Mouse (Mus musculus) CH12.LX (cell line): Measurements from ENCODE around the gene Iqsec3. TPM values are rescaled to one million over a fixed set of nuclear protein-coding genes. Genes with fewer than 3 reads are reported as not detected.

Experiments used
- DNase-seq: peaks from one replicate; pipeline ENCODE4 v3.0.0-alpha.2; 2013; ENCODE audit errors: extremely low read depth
- H3K27ac ChIP-seq: 2 replicates; pipeline ENCODE4 v1.5.1; 2012; ENCODE audit warnings: low read depth, mild to moderate bottlenecking, control low read depth, moderate library complexity; ENCODE audit not compliant: insufficient read depth
- H3K27me3 ChIP-seq: replicated peaks from 2 replicates; pipeline ENCODE3; 2012; ENCODE audit warnings: inconsistent platforms
- H3K36me3 ChIP-seq, 2 experiments: replicated peaks in 1 of 2; 2 replicates each; pipeline versions ENCODE3 to v1.6.1; 2012; ENCODE audit warnings: inconsistent platforms in 1 of 2, low read length in 1 of 2, mild to moderate bottlenecking in 1 of 2, mixed read lengths in 1 of 2, moderate library complexity in 1 of 2; ENCODE audit not compliant: control insufficient read depth in 1 of 2, insufficient read depth in 1 of 2
- H3K4me1 ChIP-seq, 2 experiments: 2 replicates each; pipeline ENCODE4 v1.6.1; 2012; ENCODE audit warnings: inconsistent platforms in 1 of 2, moderate library complexity in 1 of 2; ENCODE audit not compliant: insufficient read depth in 2 of 2, control insufficient read depth in 1 of 2
- H3K4me2 ChIP-seq: 2 replicates; pipeline ENCODE4 v1.6.1; 2012; ENCODE audit warnings: low read depth, mild to moderate bottlenecking, control low read depth; ENCODE audit not compliant: poor library complexity, insufficient read depth, severe bottlenecking
- H3K4me3 ChIP-seq, 3 experiments: fragments of 150-350 bp in 1 of 3; sonication (generic) in 1 of 3; replicated peaks in 1 of 3; 2 replicates each; pipeline versions ENCODE3 to v1.5.1; 2011 to 2012; ENCODE audit warnings: low read depth in 2 of 3, low read length in 2 of 3, mild to moderate bottlenecking in 2 of 3, moderate library complexity in 2 of 3, control low read depth in 1 of 3, improper control_type of control experiment in 1 of 3, inconsistent platforms in 1 of 3, mixed read lengths in 1 of 3; ENCODE audit not compliant: poor library complexity in 1 of 3
- H3K79me2 ChIP-seq: replicated peaks from 2 replicates; pipeline ENCODE4 v1.6.1; 2012; ENCODE audit warnings: mild to moderate bottlenecking, moderate library complexity; ENCODE audit not compliant: control insufficient read depth, poor library complexity, insufficient read depth, severe bottlenecking; ENCODE audit errors: extremely low read depth
- H3K9ac ChIP-seq: 2 replicates; pipeline ENCODE4 v1.6.1; 2012; ENCODE audit warnings: low read depth, mild to moderate bottlenecking, control low read depth, moderate library complexity; ENCODE audit not compliant: insufficient read depth
- H3K9me3 ChIP-seq: replicated peaks from 2 replicates; pipeline ENCODE3; 2012; ENCODE audit warnings: low read length, inconsistent platforms, mixed read lengths
- BHLHE40 ChIP-seq: IDR thresholded peaks from 2 replicates; pipeline ENCODE4 v1.6.1; 2011; ENCODE audit warnings: mild to moderate bottlenecking, low read depth, low read length, improper control_type of control experiment
- CHD1 ChIP-seq: IDR thresholded peaks from 2 replicates; pipeline ENCODE4 v1.6.1; 2012; ENCODE audit warnings: low read depth, low read length, improper control_type of control experiment, inconsistent platforms
- ELF1 ChIP-seq: IDR thresholded peaks from 2 replicates; pipeline ENCODE4 v1.6.1; 2014; ENCODE audit warnings: low read depth, mild to moderate bottlenecking, inconsistent platforms, low read length, improper control_type of control experiment
- GABPA ChIP-seq: IDR thresholded peaks from 2 replicates; pipeline ENCODE4 v1.6.1; 2012; ENCODE audit warnings: low read depth, low read length, improper control_type of control experiment, inconsistent platforms; ENCODE audit not compliant: insufficient replicate concordance
- IRF4 ChIP-seq: IDR thresholded peaks from 2 replicates; pipeline ENCODE4 v1.6.1; 2014; ENCODE audit warnings: low read depth, mild to moderate bottlenecking, inconsistent platforms, low read length, improper control_type of control experiment
- MXI1 ChIP-seq: IDR thresholded peaks from 2 replicates; pipeline ENCODE4 v1.6.1; 2011; ENCODE audit warnings: mild to moderate bottlenecking, low read depth, low read length, improper control_type of control experiment
- NELFE ChIP-seq: IDR thresholded peaks from 2 replicates; pipeline ENCODE4 v1.6.1; 2011; ENCODE audit warnings: low read depth, low read length, improper control_type of control experiment
- POLR2AphosphoS2 ChIP-seq: IDR thresholded peaks from 2 replicates; pipeline ENCODE4 v1.6.1; 2011; ENCODE audit warnings: low read depth, low read length, improper control_type of control experiment
- RAD21 ChIP-seq: IDR thresholded peaks from 2 replicates; pipeline ENCODE4 v1.6.1; 2011; ENCODE audit warnings: low read depth, mild to moderate bottlenecking, low read length, improper control_type of control experiment, moderate library complexity
- RCOR1 ChIP-seq: conservative IDR thresholded peaks from 2 replicates; pipeline ENCODE4 v1.6.1; 2012; ENCODE audit warnings: low read depth, mild to moderate bottlenecking, inconsistent platforms, low read length, improper control_type of control experiment
- TBP ChIP-seq: conservative IDR thresholded peaks from 2 replicates; pipeline ENCODE4 v1.6.1; 2011; ENCODE audit warnings: low read depth, low read length, improper control_type of control experiment
- USF2 ChIP-seq: conservative IDR thresholded peaks from 2 replicates; pipeline ENCODE4 v1.6.1; 2011; ENCODE audit warnings: low read depth, low read length, improper control_type of control experiment
- ZC3H11A ChIP-seq: IDR thresholded peaks from 2 replicates; pipeline ENCODE4 v1.6.1; 2012; ENCODE audit warnings: low read depth, mild to moderate bottlenecking, inconsistent platforms, low read length, improper control_type of control experiment
- ZKSCAN1 ChIP-seq: IDR thresholded peaks from 2 replicates; pipeline ENCODE4 v1.6.1; 2012; ENCODE audit warnings: low read depth, inconsistent platforms, low read length, improper control_type of control experiment, borderline replicate concordance
- dilution Hi-C: fragments of 300-500 bp; cut with MboI; formaldehyde crosslinking; loops from 2 replicates; pipeline ENCODE4 v1.14.3; 2020; ENCODE audit warnings: low sequenced_read_pairs; ENCODE audit not compliant: extremely low pct_unique_long_range_greater_than_20kb, extremely low pct_ligation_motif_present
- in situ Hi-C: fragments of 300-500 bp; cut with MboI; formaldehyde crosslinking; loops from 3 replicates; pipeline ENCODE4 v1.14.3; 2019; ENCODE audit warnings: low sequenced_read_pairs, low pct_ligation_motif_present, low pct_unique_long_range_greater_than_20kb, mixed read lengths
- polyA plus RNA-seq: library from polyadenylated mRNA; unstranded; fragments of >175 nt; gene quantifications from 2 replicates; pipeline ENCODE4 v1.2.1, GENCODE M21; 2012; ENCODE audit warnings: low read depth; ENCODE audit not compliant: insufficient read length
- total RNA-seq, 2 experiments: library from RNA; depleted of rRNA; stranded (reverse); fragments of 300-350 nt in 1 of 2; fragments of >200 nt in 1 of 2; gene quantifications; 2 replicates each; pipeline ENCODE4 v1.2.3; 2012 to 2014

Gene Iqsec3
- total and polyA plus RNA-seq, 3 experiments: not detected

- H3K36me3 ChIP-seq: no peaks in the 10 kb centered on the region
- H3K9ac ChIP-seq: no peak overlapping the region
- no peaks in the 10 kb centered on the region for H3K9me3 ChIP-seq
- dilution Hi-C loops: no loop called here
- H3K79me2 ChIP-seq: no peaks in the 10 kb centered on the region
- no peaks in the 10 kb centered on the region for H3K4me1 ChIP-seq
- H3K4me3 ChIP-seq: no peak overlapping the region
- DNase-seq: no peak
- in situ Hi-C loops: loop anchor here (25.0 kb wide), 1 partner anchor 110 kb away; no protein-coding TSS in a partner anchor
- TF ChIP-seq POLR2AphosphoS2: no peak
- no peak for TF ChIP-seq BHLHE40
- no peak for TF ChIP-seq USF2
- no peak for TF ChIP-seq IRF4
- no peak for TF ChIP-seq NELFE
- TF ChIP-seq GABPA: no peak
- no peak for TF ChIP-seq TBP
- TF ChIP-seq RCOR1: no peak
- TF ChIP-seq ZC3H11A: no peak
- no peak overlapping the region for H3K27ac ChIP-seq
- H3K27me3 ChIP-seq: peaks cover 81% of the 10 kb centered on the region
- H3K4me2 ChIP-seq: no peak overlapping the region
Observed at GRCm38 (mm10) chr6:121402661-121403244, 70.7 kb downstream of the Iqsec3 start.

GRCm38 (mm10) chr6:121401826-121402660 lies 71.4 kb downstream of the Iqsec3 start:
- dilution Hi-C loops: no loop called here
- DNase-seq: no peak
- no peak overlapping the region for H3K4me2 ChIP-seq
- H3K27me3 ChIP-seq: peaks cover 74% of the 10 kb centered on the region
- H3K9ac ChIP-seq: no peak overlapping the region
- H3K4me1 ChIP-seq: no peaks in the 10 kb centered on the region
- H3K9me3 ChIP-seq: no peaks in the 10 kb centered on the region
- H3K27ac ChIP-seq: no peak overlapping the region
- in situ Hi-C loops: loop anchor here (25.0 kb wide), 1 partner anchor 110 kb away; no protein-coding TSS in a partner anchor
- TF ChIP-seq RAD21 (no peak), CHD1 (no peak), ZKSCAN1 (no peak), TBP (no peak), NELFE (no peak), ELF1 (no peak), MXI1 (no peak), GABPA (no peak)
- H3K4me3 ChIP-seq: no peak overlapping the region
- H3K79me2 ChIP-seq: no peaks in the 10 kb centered on the region
- H3K36me3 ChIP-seq: no peaks in the 10 kb centered on the region
